Mouse (Mus musculus): Measurements from ENCODE around the gene Mrpl33.

GRCm38 (mm10) chr5:31564976-31565375 lies 31.8 kb upstream of the Mrpl33 start:
- TF ChIP-seq CTCF (IDR thresholded peaks at IDR 0.05) (no peak), EP300 (IDR thresholded peaks at IDR 0.05) (peak; percentile 37; the same call in 1 of the 2 replicates)

All from lung, postnatal 0 days (tissue).